Mouse (Mus musculus): ENCODE results near the gene Pcsk1n.
"Not testable (repeated sequence)": the region's sequence is repeated elsewhere in the genome, so short reads cannot be mapped to it uniquely, and the experiment has no call there.

Gene Pcsk1n

DNA sequence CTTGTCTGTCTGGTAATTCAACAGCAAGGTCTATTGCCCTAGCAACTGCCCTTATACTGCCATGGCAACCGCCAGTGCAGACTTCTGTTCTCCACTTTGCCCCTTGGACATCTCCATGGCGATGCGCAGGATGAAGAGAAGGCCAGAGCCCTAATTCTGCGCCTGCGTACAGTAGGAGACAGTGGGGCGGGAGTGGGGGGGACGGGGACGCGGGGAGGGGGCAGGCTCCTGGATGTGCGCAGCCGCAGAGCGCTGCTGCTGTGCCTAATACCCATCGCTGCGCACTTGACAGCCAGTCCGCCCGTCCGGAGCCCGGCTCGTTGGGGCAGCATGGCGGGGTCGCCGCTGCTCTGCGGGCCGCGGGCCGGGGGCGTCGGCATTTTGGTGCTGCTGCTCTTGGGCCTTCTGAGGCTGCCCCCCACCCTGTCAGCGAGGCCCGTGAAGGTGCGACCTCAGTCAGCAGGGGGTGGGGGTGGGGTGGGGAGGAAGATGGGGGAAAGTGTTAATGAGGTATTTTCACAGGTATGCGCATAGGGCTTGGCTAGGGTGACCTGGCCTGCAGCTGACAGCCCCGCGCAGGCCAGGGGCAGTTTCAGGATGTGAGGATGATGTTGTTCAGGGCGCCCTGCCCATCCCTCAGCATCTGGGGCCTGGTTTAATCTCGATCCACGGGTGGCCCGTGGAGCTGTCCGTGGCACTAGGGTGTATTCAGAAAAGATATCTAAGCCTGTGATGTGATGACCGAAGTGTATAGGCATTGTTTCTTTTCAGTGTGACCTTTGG lies at the start of gene Pcsk1n:
Pcsk1n (plus strand) TSS at position 222 of the 783 bp plus-strand sequence.
- no peak for DNase-seq (ENCODE audit: low read depth, low spot score)

DNA sequence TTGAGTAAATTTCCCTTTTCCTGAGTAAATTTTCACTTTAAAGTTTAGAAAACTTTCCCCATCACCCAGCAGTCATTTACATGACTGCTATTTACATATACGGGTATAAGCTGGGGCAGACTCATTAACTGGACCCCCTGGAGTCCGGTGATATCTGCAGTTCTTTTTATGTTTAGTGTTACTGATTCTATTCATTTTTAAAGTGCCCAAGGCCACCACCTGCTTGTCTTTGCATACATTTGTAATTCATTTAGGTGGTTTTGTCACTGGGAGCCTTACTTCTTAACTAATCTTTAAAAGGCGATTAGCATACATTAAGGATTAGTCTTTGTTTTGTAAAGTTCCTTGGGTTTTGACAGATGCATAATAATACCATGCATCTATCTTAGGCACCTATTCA lies 49.8 kb upstream of the Pcsk1n start:
- DNase-seq (ENCODE audit: low read depth, low spot score): no peak

DNA sequence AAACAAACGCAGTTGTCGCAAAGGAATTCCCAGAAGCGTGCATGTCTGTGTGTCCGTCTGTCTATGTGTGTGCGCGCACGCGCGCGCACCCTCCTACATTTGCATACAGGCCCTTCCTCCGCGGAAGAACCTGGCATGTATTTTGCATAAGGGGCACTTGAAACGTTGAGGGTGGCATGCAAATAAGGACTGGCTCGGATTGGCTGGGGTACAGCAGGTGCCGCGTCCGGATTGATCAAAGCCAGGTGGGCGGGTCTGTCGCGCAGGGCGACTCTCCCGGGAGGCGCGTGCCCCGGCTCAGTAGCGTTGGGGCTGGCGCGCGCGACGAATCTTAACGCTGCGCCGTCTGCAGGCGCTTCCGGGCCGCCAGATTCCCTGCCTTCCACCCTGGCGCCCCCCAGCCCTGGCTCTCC lies 41.6 kb upstream of the Pcsk1n start, which contains the start of gene Pim2:
Pim2 (plus strand) TSS at position 256 of the 413 bp plus-strand sequence.
- peak; percentile 54 for DNase-seq (ENCODE audit: low read depth, low spot score)

DNA sequence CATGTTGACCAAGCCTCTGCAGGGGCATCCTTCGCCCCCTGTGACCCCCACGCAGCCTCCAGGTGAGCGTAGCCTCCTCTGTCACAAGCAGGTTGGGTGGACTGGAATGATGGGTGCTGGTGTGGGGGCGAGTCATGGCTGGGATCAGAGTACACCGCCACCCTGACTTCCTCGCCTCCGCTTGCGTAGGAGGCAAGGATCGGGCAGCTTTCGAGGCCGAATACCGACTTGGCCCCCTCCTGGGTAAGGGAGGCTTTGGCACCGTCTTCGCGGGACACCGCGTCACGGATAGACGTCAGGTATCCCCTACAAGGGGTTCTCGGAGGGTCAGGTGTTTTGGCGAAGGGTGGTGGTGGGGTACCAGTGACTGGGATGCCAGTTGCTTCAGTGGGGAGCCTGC lies 41.1 kb upstream of the Pcsk1n start:
- DNase-seq (ENCODE audit: low read depth, low spot score): no peak

DNA sequence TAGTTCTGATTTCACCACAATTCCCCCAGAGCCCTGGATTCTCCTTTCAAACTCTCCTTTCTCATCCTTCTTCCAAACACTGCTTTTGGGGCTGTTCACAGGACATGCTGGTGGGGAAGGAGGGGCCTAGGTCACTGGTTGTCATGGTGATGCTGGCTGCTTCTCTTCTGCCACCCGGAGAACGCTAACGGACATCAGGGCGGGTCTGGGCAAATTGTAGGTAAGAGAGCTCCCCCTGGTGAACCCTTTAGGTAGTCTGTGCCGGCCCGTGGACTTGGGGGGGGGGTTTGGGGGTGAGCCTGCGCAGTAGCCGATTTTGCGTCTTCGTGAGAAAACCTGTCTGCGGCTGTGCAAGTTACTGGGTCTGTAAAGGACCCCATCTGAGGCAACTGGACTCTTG lies 39.8 kb upstream of the Pcsk1n start:
- no peak for DNase-seq (ENCODE audit: low read depth, low spot score)

- peak; percentile 52 for DNase-seq (ENCODE audit: low read depth, low spot score)
Observed at GRCm38 (mm10) chrX:7883841-7884567, 35.6 kb upstream of the Pcsk1n start, which contains the start of gene Slc35a2. Gene Slc35a2, plus strand, starts transcription at chrX:7884028.

DNA sequence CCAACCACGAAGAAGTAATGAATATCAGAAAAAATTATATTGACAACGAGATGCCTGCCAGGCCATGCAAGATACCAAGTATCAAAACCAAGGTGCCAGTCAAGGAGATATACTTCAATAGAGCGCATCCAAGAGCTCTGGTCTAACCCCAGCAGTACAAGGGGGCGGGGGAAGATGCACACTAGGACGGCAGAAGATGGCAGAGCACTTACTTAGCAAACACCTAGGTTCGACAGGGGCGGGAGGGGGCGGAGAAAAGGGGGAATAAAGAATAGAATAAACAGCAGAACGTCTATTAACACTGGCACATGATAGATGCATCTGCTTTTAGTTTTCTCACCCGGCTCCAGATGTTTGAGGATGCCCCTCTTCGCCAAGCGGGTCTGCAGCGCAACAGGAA lies 21.4 kb upstream of the Pcsk1n start:
- DNase-seq (ENCODE audit: low read depth, low spot score): no peak

DNA sequence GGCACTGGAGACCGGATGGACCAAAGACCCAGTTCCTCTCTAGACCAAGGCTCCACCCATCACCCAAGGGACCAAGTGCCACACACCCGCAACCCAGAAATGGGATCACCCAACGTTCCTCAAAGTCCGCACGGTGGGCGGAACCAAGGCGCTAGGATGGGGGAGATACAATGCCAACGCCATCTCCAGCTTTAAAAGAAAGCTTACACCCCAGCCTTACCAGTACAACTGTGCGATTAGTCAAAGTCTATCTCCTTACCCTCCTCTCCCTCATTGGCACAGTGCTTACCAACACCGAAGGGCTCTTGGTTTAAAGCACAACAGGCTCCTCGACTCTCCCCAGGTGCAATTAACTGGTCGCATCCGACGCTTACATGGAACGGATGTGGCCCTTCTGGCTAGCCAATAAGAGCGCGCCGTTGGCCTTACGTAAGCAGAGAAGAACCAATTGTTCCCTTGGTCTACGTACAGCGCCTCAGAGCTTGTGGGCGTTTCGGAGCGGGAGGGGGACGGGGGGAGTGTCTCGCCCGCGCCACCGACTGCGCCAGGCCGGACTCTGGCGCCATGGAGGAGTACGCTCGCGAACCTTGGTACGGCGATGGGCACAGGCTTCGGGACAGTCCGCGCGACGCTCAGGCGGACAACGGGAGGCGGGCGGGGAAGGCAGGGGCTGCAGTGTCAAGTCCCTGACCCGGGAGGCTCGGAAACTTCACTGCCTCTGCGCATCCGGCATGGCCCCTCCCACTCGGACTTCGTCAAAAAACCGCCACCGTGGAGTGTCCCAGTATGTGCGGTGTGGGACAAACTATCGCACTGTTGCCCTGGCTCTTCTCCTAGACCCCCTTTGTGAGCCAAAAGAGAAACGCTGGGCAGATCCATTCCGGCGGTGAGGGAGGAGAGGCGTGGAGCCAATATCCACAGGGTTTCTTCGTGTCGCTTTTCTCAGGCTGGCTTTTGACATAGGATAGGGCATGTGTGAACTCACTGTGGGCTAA lies 20.4 kb upstream of the Pcsk1n start, which contains the start of the genes Pqbp1 and Timm17b:
Pqbp1 (minus strand) TSS at position 390 of the 995 bp plus-strand sequence.
Timm17b (plus strand) TSS at position 478 of the 995 bp plus-strand sequence.
- peak; percentile 82 for DNase-seq (ENCODE audit: low read depth, low spot score)

DNA sequence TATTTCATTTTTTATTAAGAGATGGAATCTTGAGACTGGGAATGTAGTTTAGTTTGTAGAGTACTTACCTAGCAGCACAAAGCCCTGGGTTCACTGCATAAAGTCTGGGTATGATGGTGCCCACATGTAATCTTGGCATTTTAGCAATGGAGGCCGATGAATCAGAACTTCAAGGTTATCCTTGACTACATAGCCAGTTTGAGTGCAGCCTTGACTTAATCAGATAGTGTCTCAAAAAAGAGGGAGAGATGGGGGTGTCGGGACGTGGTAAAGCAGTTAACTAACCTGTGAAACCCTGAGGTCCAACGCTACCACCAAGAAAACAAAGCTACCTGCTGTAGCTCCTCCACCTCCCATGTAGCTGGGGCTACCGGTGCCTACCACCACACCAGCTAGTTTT lies 15.2 kb upstream of the Pcsk1n start:
- DNase-seq (ENCODE audit: low read depth, low spot score): no peak

GRCm38 (mm10) chrX:7907735-7908134 lies 11.9 kb upstream of the Pcsk1n start, which contains the start of gene Gm10491:
Gene Gm10491, minus strand, starts transcription at chrX:7907835.
- DNase-seq (ENCODE audit: low read depth, low spot score): no peak

GRCm38 (mm10) chrX:7909242-7909641 lies 10.4 kb upstream of the Pcsk1n start, which contains the start of gene Gm10490:
Gene Gm10490, plus strand, starts transcription at chrX:7909542.
- not testable (repeated sequence) for DNase-seq (ENCODE audit: low read depth, low spot score)

DNA sequence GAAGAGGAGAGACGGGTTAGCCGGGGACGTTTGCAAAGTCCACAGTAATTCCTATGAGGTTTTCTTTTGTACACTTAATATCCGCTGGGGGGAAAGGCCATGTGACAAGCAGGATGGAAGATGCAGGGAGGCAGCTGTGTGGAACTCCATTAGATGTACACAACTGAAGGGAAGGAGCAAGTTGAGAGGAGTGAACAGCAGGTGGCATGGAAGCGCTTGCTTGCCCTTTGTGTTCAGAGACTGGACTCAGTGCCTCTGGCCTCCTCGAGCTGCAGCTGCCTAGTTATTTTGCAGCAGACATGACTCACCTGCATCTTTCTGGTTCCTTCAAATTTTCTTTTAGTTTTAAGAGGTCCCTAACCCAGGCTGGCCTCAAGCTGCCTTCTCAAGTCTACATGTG lies 9.1 kb upstream of the Pcsk1n start:
- DNase-seq (ENCODE audit: low read depth, low spot score): no peak

GRCm38 (mm10) chrX:7915669-7916068 lies 4.0 kb upstream of the Pcsk1n start:
- DNase-seq (ENCODE audit: low read depth, low spot score): not testable (repeated sequence)

DNA sequence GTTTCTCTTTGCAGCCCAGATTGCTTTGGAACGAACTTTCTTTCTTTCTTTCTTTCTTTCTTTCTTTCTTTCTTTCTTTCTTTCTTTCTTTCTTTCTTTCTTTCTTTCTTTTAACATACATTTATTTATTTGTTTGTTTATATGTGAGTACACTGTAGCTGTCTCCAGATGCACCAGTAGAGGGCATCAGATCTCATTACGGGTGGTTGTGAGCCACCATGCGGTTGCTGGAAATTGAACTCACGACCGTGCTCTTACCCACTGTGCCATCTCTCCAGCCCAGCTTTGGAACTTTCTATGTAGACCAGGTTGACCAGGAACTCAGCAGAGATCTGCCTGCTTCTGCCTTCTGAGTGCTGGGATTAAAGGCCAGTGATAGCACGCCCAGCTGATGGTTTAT lies 1.7 kb upstream of the Pcsk1n start:
- not testable (repeated sequence) for DNase-seq (ENCODE audit: low read depth, low spot score)

DNA sequence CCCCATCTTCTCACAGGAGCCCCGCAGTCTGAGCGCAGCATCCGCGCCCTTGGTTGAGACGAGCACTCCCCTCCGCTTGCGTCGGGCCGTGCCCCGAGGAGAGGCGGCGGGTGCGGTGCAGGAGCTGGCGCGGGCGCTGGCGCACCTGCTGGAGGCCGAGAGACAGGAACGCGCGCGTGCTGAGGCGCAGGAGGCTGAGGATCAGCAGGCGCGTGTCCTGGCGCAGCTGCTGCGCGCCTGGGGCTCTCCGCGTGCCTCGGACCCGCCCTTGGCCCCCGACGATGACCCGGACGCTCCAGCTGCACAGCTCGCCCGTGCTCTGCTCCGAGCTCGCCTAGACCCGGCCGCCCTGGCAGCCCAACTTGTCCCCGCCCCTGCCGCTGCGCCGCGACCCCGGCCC lies 2.4 kb downstream of the Pcsk1n start:
- DNase-seq (ENCODE audit: low read depth, low spot score): no peak

- no peak for DNase-seq (ENCODE audit: low read depth, low spot score)
Observed at GRCm38 (mm10) chrX:7926266-7926665, 6.6 kb downstream of the Pcsk1n start.

DNA sequence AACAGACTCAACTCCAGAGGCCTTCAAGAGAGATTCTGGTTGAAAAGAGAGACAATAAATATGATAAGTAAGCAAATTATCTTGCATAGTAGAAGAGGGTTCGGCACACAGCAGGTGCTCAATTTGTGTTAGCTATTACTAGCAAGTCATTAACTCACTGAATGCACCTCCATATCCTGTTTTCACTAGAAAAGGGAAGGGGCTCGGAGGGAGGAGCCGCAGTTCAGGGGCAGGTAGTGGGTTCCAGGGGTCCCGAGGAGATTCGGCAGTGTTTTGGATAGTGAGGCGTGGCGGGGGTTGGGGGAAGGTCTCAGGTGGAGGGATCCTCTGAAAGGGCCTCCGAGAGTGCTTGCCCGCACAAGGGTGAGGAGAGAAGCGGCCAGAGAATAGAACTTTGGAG lies 7.5 kb downstream of the Pcsk1n start:
- no peak for DNase-seq (ENCODE audit: low read depth, low spot score)

- DNase-seq (ENCODE audit: low read depth, low spot score): no peak
Observed at GRCm38 (mm10) chrX:7928270-7928790, 8.7 kb downstream of the Pcsk1n start, which contains the start of gene Eras. Gene Eras, minus strand, starts transcription at chrX:7928607.

DNA sequence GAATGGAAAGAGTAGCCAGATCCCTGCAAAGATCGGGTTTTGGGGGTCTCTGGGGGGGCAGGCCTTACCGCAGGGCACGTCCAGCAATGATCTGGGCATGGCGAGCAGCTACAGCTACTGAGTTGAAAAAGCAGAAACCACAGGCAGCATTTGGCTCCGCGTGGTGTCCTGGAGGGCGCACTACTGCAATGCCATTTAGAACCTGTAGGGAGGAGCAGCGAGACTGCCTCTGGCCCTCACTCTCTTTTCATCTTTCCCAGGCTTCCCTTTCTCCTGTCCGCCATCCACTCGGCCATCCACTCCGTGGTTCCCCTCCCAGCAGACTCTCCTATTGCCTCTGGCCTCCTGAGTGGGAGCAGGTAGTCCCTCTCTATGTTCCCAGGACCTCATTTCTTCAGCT lies 17.3 kb downstream of the Pcsk1n start:
- DNase-seq (ENCODE audit: low read depth, low spot score): no peak

DNA sequence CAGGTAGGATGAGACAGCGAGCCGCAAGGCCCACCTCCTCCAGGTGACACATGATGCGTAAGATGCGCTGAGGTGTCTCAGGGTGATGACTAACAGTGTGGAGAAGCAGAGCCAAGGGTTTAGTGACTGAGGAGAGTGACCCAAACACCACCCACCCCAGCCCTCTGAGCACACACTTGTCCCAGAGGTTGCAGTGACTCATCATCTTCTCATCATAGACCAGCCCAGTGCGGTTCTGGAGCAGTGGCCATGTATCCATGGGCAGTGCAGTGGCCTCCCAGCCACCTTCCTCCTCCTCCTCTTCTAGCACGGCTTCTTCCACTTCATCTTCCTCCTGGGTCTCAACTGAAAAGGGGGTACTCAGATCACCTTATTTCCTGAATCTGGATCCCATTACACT lies 18.0 kb downstream of the Pcsk1n start:
- DNase-seq (ENCODE audit: low read depth, low spot score): no peak

- DNase-seq (ENCODE audit: low read depth, low spot score): no peak
Observed at GRCm38 (mm10) chrX:7945618-7946017, 26.0 kb downstream of the Pcsk1n start.

All from c-Kit-negative CD71-positive TER-119-positive erythroid progenitor cells, embryonic 14.5 days (primary cell).